ENCODE assay signal across 8 mouse cellular contexts in the genomic region with DNA sequence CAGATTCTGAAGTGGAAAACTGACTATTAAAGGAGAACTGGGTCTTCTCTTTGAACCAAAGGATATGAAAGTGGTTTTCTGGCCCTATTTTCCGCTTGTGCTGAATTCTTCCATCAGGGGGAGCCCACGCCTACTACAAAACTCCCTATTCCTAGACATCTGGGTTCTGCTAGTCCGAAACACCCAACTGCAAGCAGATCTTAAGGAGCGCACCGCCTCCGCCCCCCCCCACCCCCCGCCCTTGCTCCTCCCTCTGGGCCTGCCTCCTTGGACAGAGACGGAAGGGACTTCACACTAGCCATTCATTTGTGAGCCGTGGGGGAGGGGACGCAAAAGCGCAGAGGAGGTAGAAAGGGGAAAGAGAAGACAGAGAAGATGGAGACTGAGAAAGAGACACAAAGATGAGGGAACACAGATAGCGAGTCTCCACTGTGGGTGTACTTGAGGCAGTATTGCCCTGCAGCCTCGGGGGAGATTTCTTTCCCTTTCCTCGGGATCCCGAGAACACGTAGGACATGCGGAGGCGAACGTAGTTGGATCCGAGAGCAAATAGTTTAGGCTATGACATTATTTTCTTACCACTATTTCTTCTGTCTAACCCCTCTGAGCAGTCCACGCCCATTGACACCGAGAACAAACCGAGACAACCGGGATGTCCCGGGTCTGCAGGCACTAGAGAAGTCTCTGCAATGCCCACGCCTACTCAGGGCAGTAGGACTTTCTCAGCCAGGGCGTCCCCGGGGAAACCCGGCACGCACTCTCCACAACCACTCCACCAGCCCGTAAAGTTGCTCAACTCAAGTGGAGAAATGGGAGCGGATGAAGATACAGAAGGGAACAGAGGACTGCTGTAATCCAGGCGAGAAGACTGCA. TPM values are rescaled to one million over a fixed set of nuclear protein-coding genes. Genes with fewer than 3 reads are reported as not detected.
DNase-seq lines count a peak whose midpoint lies in the region; ATAC-seq and TF ChIP-seq lines count a peak whose summit lies in the region.

No protein-coding gene starts in this region.

- ATAC-seq in lung, embryonic 14.5 days (ENCODE audit: insufficient read depth): peak; percentile 80
- peak; percentile 90 for ATAC-seq in neural tube, embryonic 15.5 days (ENCODE audit: low FRiP score)

- H3K27me3 ChIP-seq in hindbrain, embryonic 10.5 days (ENCODE audit: insufficient read depth, poor library complexity, severe bottlenecking): no peaks in the 10 kb centered on the region
- H3K27me3 ChIP-seq in lung, embryonic 14.5 days (ENCODE audit: insufficient read depth, low read length): no peaks in the 10 kb centered on the region
- no peaks in the 10 kb centered on the region; the same call in 1 of the 2 replicates for H3K27me3 ChIP-seq in neural tube, embryonic 15.5 days (replicated peaks)

- DNase-seq in MEL-GATA-1-ER (ENCODE audit: extremely low read depth, low read depth): peak; percentile 80
- peak; percentile 14 for DNase-seq in cerebellum, adult 8-10 months
- peak; percentile 64 to 87 for DNase-seq in frontal cortex, adult 2 months (ENCODE audit: extremely low spot score in 1 of 2, low spot score in 1 of 2)
- peak; percentile 94 for DNase-seq in hindbrain, embryonic 10.5 days (ENCODE audit: low spot score)
- DNase-seq in layer of hippocampus, adult 9-10 months (ENCODE audit: low spot score): peak; percentile 55
- peak; percentile 94 for DNase-seq in lung, embryonic 14.5 days
- DNase-seq in thymus, postnatal 0 days (ENCODE audit: low spot score): peak; percentile 64

- H3K4me3 ChIP-seq in hindbrain, embryonic 10.5 days: peak overlapping the region; percentile 73
- peak overlapping the region; percentile 68 for H3K4me3 ChIP-seq in lung, embryonic 14.5 days (ENCODE audit: low read depth, low read length)
- H3K4me3 ChIP-seq in neural tube, embryonic 15.5 days (replicated peaks): peak overlapping the region; percentile 59

- H3K4me2 ChIP-seq in lung, embryonic 14.5 days: peak overlapping the region; percentile 69
- H3K4me2 ChIP-seq in neural tube, embryonic 15.5 days: peak overlapping the region; percentile 98

- peak; percentile 67 for TF ChIP-seq CTCF in lung, embryonic 14.5 days (IDR thresholded peaks at IDR 0.05; ENCODE audit: low read depth)

- no peaks in the 10 kb centered on the region for H3K9me3 ChIP-seq in hindbrain, embryonic 10.5 days
- H3K9me3 ChIP-seq in lung, embryonic 14.5 days (ENCODE audit: low read depth, low read length): no peaks in the 10 kb centered on the region
- no peaks in the 10 kb centered on the region for H3K9me3 ChIP-seq in neural tube, embryonic 15.5 days (replicated peaks)

- peak overlapping the region; percentile 83 for H3K9ac ChIP-seq in lung, embryonic 14.5 days
- peak overlapping the region; percentile 55 for H3K9ac ChIP-seq in neural tube, embryonic 15.5 days (replicated peaks)

- peaks cover 38% of the 10 kb centered on the region for H3K4me1 ChIP-seq in hindbrain, embryonic 10.5 days (replicated peaks)
- peaks cover 6% of the 10 kb centered on the region for H3K4me1 ChIP-seq in lung, embryonic 14.5 days (ENCODE audit: insufficient read depth)
- H3K4me1 ChIP-seq in neural tube, embryonic 15.5 days: peaks cover 31% of the 10 kb centered on the region

- under 1% methylated on average over 33 of the region's 33 CpGs for WGBS in hindbrain, embryonic 10.5 days
- under 1% methylated on average over 33 of the region's 33 CpGs for WGBS in lung, embryonic 14.5 days
- under 1% methylated on average over 33 of the region's 33 CpGs for WGBS in neural tube, embryonic 15.5 days

- no peaks in the 10 kb centered on the region for H3K36me3 ChIP-seq in hindbrain, embryonic 10.5 days
- 0 out of 2 replicates have a peak, but pooled peaks cover 4% of the 10 kb centered on the region for H3K36me3 ChIP-seq in lung, embryonic 14.5 days (ENCODE audit: insufficient read depth)
- no peaks in the 10 kb centered on the region for H3K36me3 ChIP-seq in neural tube, embryonic 15.5 days

- peak overlapping the region; percentile 92 for H3K27ac ChIP-seq in hindbrain, embryonic 10.5 days
- H3K27ac ChIP-seq in lung, embryonic 14.5 days (ENCODE audit: low read depth): peak overlapping the region; percentile 96
- peak overlapping the region; percentile 80 for H3K27ac ChIP-seq in neural tube, embryonic 15.5 days (replicated peaks)

RNA-seq across cellular contexts. Expression of a gene that starts 1.8 kb away (rescaled TPM):
- 10.9 and 18.4 TPM in 2 replicates for polyA plus RNA-seq in frontal cortex, adult 2 months (2012; rRNA removed)
- 42.4 and 44.6 TPM in 2 replicates for polyA plus RNA-seq in hindbrain, embryonic 10.5 days (2016; fragmentation: Nextera tagmentation; extraction: Ambion mirVana)
- polyA plus RNA-seq in lung, embryonic 14.5 days (2014; fragmentation: Nextera tagmentation; extraction: Ambion mirVana): 77.3 and 77.6 TPM in 2 replicates
- 19.1 and 21.3 TPM in 2 replicates for polyA plus RNA-seq in neural tube, embryonic 15.5 days (2015; fragmentation: Nextera tagmentation; extraction: Ambion mirVana)
- polyA plus RNA-seq in thymus, postnatal 0 days (2015; fragmentation: Nextera tagmentation; extraction: Ambion mirVana): 1.9 and 2.6 TPM in 2 replicates

Comparison
In these comparisons a context has a peak if more than half of its experiments do, and no peak if none do; other contexts are left out.
1. Peak in every context shown above with its lines: DNase-seq, ATAC-seq, H3K4me3 ChIP-seq and H3K27ac ChIP-seq.
2. DNase-seq: peak in every context shown above with its lines; median percentile 94 in hindbrain, embryonic 10.5 days; 94 in lung, embryonic 14.5 days; 80 in MEL-GATA-1-ER; 76 in frontal cortex, adult 2 months; 64 in thymus, postnatal 0 days; 55 in layer of hippocampus, adult 9-10 months; 14 in cerebellum, adult 8-10 months.